Mouse (Mus musculus) right cerebral cortex, postnatal 4 days (tissue): ENCODE measurements at regions not wholly inside any gene's neighbourhood (a gene's known extent, or its start where the extent isn't known, plus 50 kb on each side); places are given as distances from the start of the nearest gene placed in this dataset.
A peak's percentile ranks its signal among the peaks of the same experiment; 100 is the strongest.

Source experiments
- DNase-seq: peaks from one replicate; pipeline ENCODE4 v3.0.0-alpha.2; 2022

DNA sequence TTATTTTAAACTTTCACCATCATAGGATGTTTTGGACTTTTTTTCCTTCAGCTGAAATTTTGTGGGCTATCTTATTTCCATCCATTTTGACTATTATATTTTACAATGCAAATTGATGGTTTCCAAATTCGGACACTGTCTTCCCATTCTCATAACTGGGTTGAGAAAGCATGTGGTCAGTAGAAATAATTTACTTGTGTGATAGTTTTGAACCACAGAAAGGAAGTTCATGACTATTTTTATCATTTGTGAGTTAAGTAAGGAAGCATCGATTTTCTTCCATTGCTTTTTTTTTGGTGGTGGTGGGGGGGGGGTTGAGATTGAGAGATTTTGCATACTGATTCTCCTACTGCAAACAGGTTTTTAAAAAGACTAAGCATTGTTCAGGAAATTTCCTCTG, 874.4 kb downstream of the Gsdmc2 start:
- DNase-seq: no peak

DNA sequence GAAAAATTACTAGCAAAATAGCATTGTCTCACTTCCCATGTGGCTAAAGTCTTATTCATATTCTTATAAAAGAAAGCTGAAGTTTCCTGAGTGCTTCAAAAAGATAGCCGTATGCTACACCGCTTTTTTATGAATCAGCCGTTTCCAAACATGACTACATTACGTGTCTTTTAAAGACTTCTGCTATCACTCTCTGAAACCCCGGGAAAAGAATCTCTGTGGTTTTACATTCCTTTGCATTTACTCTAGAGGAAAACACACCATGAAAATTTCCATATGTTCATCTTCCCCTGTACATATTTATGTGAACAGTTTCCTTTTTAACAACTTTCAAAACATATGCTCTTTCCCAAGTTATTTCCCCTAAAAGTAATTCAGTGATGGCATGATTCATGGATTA, 882.3 kb downstream of the Gsdmc2 start:
- no peak for DNase-seq

DNA sequence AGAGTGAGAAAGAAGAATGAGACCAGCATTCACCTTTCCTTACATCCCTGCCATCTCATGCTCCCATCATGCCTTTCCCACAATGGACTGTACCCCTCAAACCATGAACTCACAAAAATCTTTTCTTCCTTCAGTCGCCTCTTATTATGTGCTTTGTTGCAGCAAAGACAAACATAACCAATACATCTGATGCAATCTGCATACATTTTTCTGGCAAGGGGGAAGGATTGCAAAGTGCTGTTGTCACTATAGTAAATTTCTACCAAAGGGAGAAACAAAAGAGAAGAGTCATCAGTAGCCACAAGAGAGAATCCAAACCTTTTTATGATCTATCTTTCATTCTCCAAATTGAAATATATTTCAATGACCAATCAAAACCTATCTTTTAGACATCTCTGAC, 884.4 kb downstream of the Gsdmc2 start:
- no peak for DNase-seq

DNA sequence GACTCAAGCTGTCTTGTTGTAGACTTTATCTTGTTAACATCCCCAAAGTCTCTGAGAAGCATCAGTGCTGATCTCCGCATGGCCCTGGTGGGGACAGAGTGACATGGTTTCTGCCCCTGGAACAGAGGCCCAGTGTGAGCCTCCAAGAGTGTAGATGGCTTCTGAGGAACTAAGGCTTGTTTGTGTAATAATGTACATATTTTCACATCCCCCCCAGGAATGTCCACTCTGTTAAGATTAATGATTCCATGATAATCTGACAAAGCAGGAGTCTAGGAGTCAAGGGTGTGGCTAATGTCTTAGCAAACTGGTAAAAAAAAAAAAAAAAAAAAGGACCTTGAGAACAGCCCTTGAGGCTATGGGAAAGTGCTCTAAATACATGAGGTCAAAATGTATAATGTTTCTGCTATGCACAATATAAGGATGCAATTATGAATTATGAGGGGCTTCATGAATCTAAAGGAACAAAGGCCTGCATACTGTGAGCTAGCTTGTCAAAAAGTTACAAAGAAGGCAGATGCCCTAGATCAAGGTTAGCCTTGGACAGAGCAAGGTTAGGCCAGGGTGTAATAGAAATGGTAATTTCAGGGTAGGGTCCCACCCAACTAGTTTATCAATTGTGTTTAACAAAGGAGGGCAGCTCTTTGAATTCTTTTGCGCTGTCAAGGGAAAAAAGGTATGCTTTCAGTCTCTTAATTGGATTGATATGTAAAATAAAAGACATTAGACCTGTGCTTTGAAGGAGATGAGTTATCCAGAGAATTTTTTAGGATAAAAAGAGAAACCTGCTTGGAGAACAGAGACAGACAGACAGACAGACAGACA, 886.3 kb downstream of the Gsdmc2 start:
- DNase-seq: no peak

DNA sequence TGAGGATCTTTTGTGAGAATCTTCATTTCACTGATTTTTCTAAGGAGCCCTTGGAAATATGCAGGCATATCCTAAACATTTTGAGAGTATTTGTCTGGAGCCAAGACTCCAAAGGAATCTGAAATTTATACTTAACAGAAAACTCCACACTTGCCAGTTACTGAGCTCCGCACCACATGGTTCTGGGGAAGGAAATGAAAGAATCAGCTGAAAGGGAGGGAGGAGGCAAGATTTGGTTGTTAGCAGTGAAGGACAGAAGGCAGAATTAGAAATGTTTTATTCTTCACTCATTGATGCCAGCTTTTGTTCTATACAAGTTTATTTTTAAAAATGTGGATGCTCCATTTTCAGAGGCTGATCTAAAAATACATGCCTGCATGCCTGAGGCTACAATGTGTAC, 890.1 kb downstream of the Gsdmc2 start:
- peak; percentile 3 for DNase-seq

DNA sequence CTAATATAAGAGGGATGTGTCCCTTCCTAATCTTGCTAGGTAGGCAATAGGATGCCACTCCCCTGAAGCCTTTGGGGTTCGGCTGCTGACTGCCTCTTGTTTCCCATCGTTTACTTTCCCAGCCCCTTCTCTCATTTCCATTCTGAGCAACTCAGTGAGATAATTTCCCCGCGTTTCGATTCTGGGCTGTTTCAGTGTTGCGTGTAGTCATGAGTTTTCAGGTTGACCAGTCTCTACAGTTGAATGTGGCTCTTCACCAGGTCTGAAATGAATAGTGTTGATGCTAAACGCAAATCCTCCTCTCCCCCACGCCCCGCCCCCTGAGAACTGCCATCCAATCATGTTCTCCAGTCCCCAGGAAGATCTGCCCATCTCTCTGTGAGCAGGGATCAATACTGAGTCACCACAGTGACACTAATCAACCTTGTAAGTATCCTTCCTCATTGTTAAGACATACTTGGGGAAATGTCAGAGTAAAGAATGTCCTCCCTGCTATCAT, 890.6 kb downstream of the Gsdmc2 start:
- peak; percentile 8 for DNase-seq

DNA sequence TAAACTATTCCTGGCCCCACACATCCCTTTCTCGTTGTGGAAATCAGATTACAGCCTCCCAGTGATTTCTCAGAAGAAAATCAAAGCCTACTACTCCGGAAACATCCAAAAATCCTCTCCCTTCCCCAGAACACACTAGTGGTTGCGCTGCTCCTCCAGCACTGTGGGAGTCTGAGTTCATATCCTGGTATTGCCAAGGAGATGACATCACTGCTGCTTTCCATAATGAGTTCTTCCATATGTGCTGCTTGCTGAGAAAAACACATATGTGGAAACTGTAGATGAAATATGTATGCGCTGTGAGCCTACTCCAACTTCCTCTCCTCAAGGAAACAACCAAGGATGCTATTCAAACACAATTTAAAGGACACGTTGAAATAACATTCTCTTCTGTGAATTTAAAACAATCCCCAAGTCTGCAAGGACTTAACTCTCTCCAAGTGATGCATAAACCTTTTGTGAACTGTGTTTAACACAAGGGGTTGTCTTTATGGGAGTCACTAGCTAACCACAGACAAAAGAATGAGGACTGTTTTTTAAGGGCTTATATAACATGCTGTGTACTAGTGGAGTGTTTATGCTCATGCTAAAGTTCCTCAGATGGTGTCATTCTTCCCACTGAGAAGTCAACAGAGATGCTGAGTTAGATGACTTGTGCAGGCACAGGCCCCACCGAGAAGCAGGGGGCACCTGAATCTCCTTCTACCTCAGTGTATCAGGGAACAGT, 891.6 kb downstream of the Gsdmc2 start:
- peak; percentile 5 for DNase-seq

DNA sequence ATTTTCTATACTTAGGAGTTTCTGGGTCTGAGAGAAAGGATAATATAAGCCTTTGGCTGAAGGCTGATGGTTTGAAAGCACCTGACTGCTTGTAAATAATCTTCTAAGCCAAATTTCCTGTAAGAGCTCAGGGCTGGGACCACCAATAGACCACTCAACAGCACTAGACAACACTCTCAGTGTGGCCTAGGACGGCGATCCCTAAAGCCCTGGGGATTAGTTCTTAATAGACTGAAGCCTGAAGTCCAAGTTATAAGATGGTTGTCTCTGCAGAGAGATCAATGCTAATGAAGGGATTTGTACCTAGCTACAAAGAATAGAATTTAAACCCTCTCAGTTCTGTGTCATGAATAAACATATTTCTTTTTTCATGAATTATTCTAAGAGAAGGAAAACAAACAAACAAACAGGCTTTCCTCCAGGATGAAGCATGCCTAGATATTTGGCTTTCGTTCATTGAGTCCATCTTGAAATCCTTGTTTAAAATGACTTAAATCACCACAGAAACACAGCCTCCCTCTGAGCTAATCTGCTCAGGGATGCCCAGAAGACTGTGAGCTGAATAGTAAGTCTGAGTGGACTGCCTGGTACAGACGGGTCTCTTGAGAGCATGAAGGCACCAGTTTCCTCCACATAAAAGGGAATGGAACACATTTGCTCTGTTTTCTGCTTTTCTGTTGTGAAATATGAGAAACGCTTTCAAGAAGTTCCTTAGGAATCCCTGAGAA, 892.3 kb downstream of the Gsdmc2 start:
- no peak for DNase-seq

DNA sequence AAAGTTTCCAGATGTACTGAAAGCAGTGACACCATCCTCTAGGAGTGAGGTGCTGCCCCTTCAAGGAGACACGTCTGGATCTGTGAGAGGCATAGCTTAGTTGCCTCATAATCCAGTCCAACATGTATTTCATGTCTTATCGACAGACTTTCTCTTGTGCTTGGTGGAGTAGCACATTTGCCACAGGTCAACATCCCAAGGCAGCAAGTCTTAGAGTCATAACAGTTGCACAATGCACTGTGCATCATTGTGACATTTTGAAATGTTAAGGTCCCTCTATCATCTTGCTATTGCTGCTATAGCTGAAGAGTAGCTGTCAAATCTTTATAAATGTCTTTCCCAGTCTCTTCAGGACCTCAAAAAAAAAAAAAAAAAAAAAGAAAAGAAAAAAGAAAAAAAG, 905.6 kb downstream of the Gsdmc2 start:
- DNase-seq: no peak

DNA sequence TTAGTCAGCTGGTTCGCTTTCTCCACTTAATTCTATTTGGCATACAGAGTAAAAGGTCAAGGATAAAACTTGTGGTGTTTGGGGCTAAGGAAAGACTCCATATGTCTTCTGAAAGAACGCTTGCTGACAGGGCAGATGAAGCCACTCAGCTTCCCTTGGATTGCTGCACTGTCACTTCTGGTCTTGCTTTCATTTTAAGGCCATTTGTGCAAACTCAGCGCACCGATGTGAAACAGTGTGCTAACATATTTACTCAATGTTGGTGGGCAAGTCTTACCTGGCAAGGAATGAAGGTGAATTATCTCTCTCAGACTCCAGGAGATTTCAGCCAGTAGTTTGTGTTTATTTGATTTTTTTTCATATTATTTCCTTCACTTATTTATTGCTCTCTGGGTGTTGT, 907.2 kb downstream of the Gsdmc2 start:
- no peak for DNase-seq

DNA sequence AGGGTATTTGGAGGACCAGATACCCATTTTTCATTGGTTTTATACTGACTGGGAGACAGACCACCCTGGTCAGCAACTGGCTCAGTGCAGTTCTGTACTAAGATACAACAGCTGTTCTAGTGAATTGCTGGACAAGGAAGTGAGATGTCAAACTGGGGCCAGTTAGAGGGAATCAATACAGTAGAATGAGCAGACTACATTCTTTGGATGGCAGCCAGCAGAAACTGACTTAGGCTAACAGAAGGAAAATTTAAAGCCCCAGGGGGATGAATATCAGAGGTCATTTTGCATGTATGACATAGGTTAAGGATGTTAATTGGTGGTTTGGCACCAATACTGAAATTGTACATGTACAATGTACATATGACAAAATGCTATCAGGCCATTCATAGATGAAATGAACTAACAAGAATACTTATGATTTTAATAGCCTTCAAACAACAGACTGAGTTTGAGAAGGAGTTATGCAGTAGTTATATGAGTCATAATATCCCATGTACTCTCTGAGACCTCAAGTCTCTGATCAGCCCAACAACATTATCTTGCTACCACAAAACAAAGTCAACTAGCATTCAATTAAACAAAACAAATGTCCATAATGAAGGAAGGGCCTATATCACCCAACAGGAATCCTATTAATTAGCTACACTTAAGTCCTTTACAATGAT, 910.3 kb downstream of the Gsdmc2 start:
- no peak for DNase-seq

DNA sequence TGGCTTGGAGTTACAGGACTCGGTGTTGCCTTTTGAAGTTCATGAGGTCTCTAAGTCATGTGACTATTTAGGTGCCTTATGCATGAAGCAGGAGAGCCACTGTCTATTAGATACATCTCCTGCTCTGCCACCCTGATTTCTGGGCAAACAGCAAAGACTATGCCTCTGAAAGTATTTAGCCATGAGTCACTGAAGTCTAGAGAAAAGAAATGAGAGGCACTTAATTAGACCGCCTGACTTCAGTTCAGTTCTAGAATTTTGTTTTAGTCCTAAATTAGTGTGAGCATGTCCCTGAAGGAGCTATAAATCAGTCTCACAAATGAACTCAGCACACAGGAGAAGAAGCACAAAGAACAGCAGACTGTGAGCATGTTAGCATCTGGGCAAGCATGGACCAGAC, 924.5 kb downstream of the Gsdmc2 start:
- no peak for DNase-seq

DNA sequence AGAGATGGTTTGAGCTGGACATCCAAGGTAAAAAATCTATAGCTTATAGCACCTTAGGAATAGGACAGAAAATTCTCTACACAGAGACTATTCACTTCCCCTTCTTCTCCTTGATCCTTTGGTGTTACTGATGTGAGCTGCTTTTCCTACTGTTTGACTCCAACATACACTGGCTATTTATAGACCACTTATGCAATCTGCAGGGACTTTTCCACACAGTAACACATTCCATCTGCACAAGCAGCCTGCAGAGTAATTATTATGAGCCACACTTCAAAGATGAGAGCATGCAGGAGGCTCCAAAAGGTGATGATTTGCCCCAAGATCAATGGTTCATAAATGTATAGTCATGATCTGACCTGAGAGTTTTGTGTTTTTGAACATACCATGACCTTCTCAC, 925.7 kb downstream of the Gsdmc2 start:
- DNase-seq: no peak

DNA sequence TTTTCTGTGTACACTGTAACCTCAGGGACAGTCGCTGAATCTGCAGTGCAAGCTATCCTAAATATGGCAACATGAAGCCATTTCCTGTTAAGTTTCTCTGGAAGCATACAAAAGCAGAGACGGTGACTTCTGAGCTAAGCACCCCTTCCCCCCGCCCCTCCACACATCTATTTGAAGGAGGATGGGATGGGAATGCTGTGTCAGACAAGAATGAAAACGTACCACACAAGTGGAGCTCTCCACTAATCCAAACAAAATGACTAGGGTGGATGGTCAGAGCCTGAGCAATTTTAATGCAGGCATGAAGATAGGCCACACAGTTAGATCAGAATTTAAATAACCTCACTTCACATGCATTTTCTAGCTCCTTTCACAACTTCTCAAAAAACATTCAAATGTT, 936.6 kb downstream of the Gsdmc2 start:
- DNase-seq: no peak

DNA sequence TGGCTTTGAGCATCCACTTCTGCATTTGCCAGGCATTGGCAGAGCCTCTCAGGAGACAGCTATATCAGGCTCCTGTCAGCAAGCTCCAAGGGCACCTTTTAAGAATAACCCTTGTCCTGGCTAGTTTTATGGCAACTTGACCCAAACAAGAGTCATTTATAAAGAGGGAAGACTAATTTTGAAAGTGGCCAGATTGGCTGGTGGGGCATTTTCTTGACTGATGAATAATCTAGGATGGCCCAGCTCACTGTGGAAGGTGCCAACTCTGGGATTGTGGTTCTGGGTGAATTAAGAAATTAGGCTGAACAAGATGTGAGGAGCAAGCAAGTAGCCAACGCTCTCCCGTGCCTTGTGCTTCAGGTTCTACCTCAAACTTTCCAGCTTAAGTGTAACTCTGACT, 937.8 kb downstream of the Gsdmc2 start:
- DNase-seq: no peak

DNA sequence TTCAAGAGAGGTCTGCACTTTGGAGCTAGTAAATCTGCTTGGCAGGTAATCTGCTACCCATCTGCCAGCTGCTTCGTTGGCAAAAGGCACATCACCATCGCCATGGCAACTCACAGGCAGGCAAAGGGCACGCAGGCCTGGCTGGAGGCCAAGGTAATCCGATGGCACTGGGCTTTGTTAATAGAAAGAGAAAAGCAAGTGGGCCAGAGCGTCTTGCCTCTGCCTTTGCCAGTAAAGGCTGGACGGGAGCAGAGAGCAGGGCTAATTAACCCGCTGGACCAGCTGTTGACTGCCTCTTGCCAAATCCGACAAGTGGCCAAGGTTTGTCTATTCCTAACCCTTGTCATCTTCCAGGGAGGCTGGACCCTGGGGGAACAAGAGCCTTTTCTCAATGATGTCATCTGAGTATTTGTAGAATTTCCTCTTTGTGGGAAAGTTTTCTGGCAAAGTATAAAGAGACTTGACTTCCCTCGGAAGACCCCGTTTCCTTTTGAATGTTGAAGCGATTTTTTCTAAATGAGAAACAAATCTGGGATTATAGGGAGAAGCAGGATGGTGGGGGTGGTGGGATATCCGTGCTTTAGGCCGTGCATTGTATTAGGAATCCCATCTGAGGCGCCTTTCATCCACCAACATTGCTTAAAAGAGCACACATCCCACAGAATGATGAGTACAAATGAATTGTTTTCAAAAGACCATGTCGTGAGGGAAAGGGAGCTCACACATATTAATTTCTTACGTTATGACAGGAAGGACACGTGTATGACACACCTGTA, 941.7 kb downstream of the Gsdmc2 start:
- DNase-seq: peak; percentile 84

DNA sequence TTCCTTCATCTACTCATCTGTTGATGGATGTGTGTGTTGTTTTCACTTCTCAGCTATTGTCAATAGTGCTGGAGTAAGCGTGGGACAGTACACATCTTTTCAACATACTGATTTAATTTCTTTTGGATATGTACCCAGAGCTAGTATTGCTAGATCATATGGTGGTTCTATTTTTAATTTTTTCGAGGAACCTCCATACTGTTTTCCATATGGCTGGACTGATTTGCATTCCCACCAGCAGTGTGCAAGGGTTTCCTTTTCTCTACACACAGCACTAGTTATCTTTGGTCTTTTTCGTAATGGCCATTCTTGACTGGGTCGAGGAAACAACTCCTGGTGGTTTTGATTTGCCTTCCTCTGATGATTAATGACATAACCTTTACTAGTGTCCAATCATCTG, 943.0 kb downstream of the Gsdmc2 start:
- no peak for DNase-seq

DNA sequence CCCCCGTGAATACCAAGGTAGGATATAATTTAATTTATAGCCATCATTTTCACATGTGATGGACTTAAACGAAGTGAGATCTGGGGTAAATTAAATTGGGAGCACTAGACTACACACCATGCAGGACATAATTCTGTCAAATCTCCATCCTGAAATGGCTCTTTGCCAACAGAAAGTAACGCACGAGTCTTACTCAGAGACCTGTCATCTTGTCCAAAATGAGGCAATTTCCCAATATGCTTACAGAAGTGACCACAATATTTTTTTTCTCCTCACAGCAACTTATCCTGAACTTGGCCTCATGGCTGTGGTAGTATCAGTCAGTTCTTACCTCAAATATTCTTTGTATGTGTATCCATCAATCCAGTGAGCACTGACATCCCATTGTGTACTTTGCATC, 955.2 kb downstream of the Gsdmc2 start:
- no peak for DNase-seq

DNA sequence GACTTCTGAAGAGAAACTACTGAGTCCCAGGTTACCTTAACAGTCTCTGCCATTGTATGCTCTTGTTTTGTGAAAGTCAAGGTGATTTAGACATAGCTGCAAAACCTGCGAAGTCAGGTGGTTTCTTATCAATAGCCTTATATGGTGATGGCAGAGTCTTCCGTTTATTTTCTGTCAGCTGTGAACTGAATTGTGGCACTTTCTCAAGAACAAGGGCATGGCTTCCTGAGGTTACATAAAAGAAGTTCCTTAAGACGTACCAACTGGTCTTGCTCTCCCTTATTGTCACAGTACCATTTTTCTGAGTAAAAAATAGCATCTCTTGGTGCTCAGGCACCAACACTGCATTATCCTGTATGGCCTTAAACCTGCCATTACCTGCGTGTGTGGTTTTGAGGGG, 959.6 kb downstream of the Gsdmc2 start:
- DNase-seq: no peak

DNA sequence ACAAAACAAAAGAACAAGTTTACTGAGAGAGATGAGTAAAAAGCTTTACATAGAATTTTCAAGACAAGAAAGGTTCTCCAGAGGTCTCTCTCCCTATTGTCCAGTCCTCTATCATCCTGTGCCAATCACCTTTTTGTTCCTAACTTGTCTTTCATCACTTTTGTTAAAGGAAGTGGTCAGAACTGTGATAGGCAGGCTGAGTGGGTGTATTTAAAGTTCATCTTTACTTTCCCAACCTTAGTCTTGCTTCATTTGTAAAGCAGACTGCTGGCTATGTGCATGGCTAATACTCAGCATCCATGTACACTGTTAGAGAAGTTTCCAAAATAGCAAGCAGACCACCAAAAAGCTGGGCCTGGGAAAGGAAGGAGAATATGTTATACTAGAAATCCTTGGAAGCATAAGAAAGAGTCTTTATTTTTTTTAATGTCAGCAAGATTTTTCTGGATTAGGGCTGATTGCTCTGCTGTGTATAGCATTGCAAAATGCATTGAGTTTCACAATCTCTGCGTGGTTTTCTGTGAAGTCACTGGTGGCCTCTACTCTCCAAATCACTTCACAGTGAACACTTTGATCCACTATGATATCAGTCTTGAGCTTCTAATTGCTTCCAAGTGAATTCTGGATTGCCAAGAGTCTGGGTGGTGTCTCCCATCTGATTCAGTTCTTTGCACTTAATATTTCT, 973.8 kb downstream of the Gsdmc2 start:
- no peak for DNase-seq

DNA sequence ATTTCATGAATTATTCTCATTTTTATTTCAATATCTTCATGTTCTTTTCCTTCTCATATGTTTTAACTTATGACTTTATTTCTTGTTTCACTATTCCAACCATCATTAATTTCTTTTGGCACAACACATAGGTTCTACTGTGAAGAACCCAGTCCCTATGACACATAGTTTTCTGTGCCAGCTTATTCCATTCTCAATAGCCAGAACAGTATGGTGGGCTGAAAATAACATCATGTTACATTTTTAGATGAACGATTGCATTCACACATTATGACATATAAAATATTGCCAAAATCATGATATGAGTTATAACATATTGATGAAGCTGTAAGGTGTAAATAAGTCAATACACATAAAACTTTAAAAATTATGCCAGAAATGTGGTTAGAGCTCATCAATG, 982.4 kb downstream of the Gsdmc2 start:
- DNase-seq: no peak

DNA sequence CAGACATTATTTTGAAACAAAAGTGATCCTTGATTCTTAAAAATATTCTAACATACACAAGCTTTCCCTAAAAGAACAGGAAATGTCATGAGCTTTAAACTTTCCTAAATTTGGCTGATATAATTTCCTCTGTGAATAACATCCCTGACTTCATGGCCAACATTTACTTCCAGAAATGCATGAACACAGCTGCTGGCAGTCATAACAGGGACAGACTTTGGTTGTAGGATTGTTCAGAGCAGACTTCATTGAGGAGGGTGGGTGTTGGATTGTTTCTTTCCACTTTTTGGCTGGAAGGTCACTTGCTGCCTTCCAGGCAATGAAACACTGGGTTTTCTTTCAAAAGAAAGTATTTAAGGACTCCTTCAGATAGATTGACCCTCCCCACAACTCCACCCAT, 983.6 kb downstream of the Gsdmc2 start:
- no peak for DNase-seq
